36 mouse cellular contexts compared by ENCODE assay signal in the genomic region with DNA sequence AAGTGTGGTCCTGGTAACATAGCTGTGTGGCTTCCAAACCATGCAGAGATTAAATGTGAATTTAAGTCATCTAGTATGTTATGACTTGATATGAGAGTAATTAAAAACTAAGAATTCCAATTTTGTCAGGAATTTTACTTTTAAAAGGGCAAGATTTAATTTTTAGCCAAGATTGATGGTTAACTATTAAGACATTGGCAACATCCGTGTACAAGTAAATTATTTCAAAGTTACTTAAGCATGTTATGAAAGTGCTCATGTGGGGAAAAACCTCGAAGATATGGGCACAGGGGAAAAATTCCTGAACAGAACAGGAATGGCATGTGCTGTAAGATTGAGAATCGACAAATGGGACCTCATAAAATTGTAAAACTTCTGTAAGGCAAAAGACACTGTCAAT. TPM values are rescaled to one million over a fixed set of nuclear protein-coding genes. Genes with fewer than 3 reads are reported as not detected.
"Had no signal": no experiment of that assay in that cellular context is flagged by ENCODE, and none has a peak within 500 bp of the region (broad histone marks: within the 10 kb centered on the region; RNA-seq: fewer than 3 reads in every experiment).

No protein-coding gene starts in this region.

- H3K9me3 ChIP-seq: heart, embryonic 12.5 days; heart, embryonic 13.5 days; heart, embryonic 15.5 days; hindbrain, embryonic 10.5 days; hindbrain, embryonic 12.5 days; hindbrain, embryonic 13.5 days; hindbrain, embryonic 15.5 days; intestine, embryonic 15.5 days had no signal

- H3K36me3 ChIP-seq: heart, embryonic 12.5 days; heart, embryonic 13.5 days; heart, embryonic 15.5 days; hindbrain, embryonic 10.5 days; hindbrain, embryonic 12.5 days; hindbrain, embryonic 13.5 days; hindbrain, embryonic 15.5 days; intestine, embryonic 15.5 days had no signal

- H3K4me1 ChIP-seq: heart, embryonic 12.5 days; heart, embryonic 13.5 days; heart, embryonic 15.5 days; hindbrain, embryonic 10.5 days; hindbrain, embryonic 12.5 days; hindbrain, embryonic 13.5 days; hindbrain, embryonic 15.5 days had no signal

- ATAC-seq: hindbrain, embryonic 16.5 days; hindbrain, postnatal 0 days; inflammation-experienced regulatory T-cells, adult 6 months; intestine, embryonic 15.5 days; intestine, embryonic 16.5 days; intestine, postnatal 0 days had no signal

- H3K4me3 ChIP-seq: heart, embryonic 12.5 days; heart, embryonic 13.5 days; heart, embryonic 15.5 days; hindbrain, embryonic 10.5 days; hindbrain, embryonic 12.5 days; hindbrain, embryonic 13.5 days; hindbrain, embryonic 15.5 days; intestine, embryonic 15.5 days; layer of hippocampus, adult 2 months; left cerebral cortex, adult 2 months had no signal

- H3K4me2 ChIP-seq: heart, embryonic 11.5 days; heart, embryonic 12.5 days; heart, embryonic 13.5 days; heart, embryonic 15.5 days; hindbrain, embryonic 12.5 days; hindbrain, embryonic 13.5 days; hindbrain, embryonic 14.5 days; hindbrain, embryonic 15.5 days; intestine, embryonic 15.5 days had no signal

- DNase-seq: heart, postnatal 10 days; heart, postnatal 14 days; heart, postnatal 36 days; heart, postnatal 4 days; kidney, adult 11 months; kidney, adult 18-20 months; kidney, postnatal 14 days; kidney, postnatal 25 days; kidney, postnatal 4 days; layer of hippocampus, adult 9-11 months; layer of hippocampus, postnatal 36 days had no signal

- H3K27me3 ChIP-seq: heart, embryonic 12.5 days; heart, embryonic 15.5 days; hindbrain, embryonic 12.5 days; hindbrain, embryonic 13.5 days; hindbrain, embryonic 15.5 days; intestine, embryonic 15.5 days had no signal

- H3K27ac ChIP-seq: heart, embryonic 13.5 days; heart, embryonic 15.5 days; hindbrain, embryonic 10.5 days; hindbrain, embryonic 12.5 days; hindbrain, embryonic 13.5 days; hindbrain, embryonic 14.5 days; hindbrain, embryonic 15.5 days; hindbrain, postnatal 0 days; intestine, embryonic 15.5 days; layer of hippocampus, adult 2 months; left cerebral cortex, adult 2 months had no signal

- H3K9ac ChIP-seq: heart, embryonic 12.5 days; heart, embryonic 13.5 days; heart, embryonic 15.5 days; hindbrain, embryonic 12.5 days; hindbrain, embryonic 13.5 days; hindbrain, embryonic 14.5 days; hindbrain, embryonic 15.5 days; intestine, embryonic 15.5 days had no signal

RNA-seq across cellular contexts. Expression of gene Ugt1a2, which starts 3.0 kb away (rescaled TPM):
- polyA plus RNA-seq: heart, embryonic 11.5 days; heart, embryonic 12.5 days; heart, embryonic 13.5 days; heart, embryonic 14.5 days; heart, embryonic 15.5 days; heart, embryonic 16.5 days; heart, postnatal 0 days; hindbrain, embryonic 10.5 days; hindbrain, embryonic 11.5 days; hindbrain, embryonic 13.5 days; hindbrain, embryonic 14.5 days; hindbrain, embryonic 15.5 days; hindbrain, embryonic 16.5 days; hindbrain, postnatal 0 days; inflammation-experienced regulatory T-cells, adult 6 months; intestine, embryonic 16.5 days had no signal

RNA-seq across cellular contexts. Expression of gene Ugt1a1, which starts 14.3 kb away (rescaled TPM):
- polyA plus RNA-seq: heart, embryonic 11.5 days; heart, embryonic 13.5 days; heart, embryonic 14.5 days; heart, embryonic 15.5 days; hindbrain, embryonic 10.5 days; hindbrain, embryonic 11.5 days; hindbrain, embryonic 12.5 days; hindbrain, embryonic 13.5 days; hindbrain, embryonic 14.5 days; hindbrain, embryonic 15.5 days; hindbrain, embryonic 16.5 days; inflammation-experienced regulatory T-cells, adult 6 months had no signal

RNA-seq across cellular contexts. Expression of gene Ugt1a5, which starts 31.6 kb away (rescaled TPM):
- polyA plus RNA-seq: heart, embryonic 11.5 days; heart, embryonic 12.5 days; heart, embryonic 13.5 days; heart, embryonic 14.5 days; heart, embryonic 15.5 days; heart, embryonic 16.5 days; heart, postnatal 0 days; hindbrain, embryonic 10.5 days; hindbrain, embryonic 11.5 days; hindbrain, embryonic 12.5 days; hindbrain, embryonic 13.5 days; hindbrain, embryonic 14.5 days; hindbrain, embryonic 15.5 days; hindbrain, embryonic 16.5 days; hindbrain, postnatal 0 days; inflammation-experienced regulatory T-cells, adult 6 months; intestine, embryonic 15.5 days; intestine, embryonic 16.5 days; intestine, postnatal 0 days; kidney, embryonic 14.5 days; kidney, embryonic 16.5 days; kidney, postnatal 0 days; large intestine, adult 2 months had no signal
